Mouse (Mus musculus) hindbrain, embryonic 14.5 days (tissue): ENCODE data around the gene Itgam. TPM values are rescaled to one million over a fixed set of nuclear protein-coding genes. Genes with fewer than 3 reads are reported as not detected.

Experiments
- ATAC-seq: fragments of 200-750 bp; cut with Nextera tagmentation; 2 replicates; pipeline ENCODE4 v1.8.0; 2017; ENCODE audit warnings: moderate number of reproducible peaks, mild to moderate bottlenecking, moderate TSS enrichment, moderate library complexity; ENCODE audit not compliant: low FRiP score
- DNase-seq: peaks from one replicate; pipeline ENCODE4 v3.0.0-alpha.2; 2015; ENCODE audit warnings: low spot score
- H3K27ac ChIP-seq: fragments of 300-500 bp; sonication (generic); 2 replicates; pipeline ENCODE4 v1.5.1; 2014; ENCODE audit warnings: mild to moderate bottlenecking, moderate library complexity
- H3K27me3 ChIP-seq: fragments of 300-500 bp; sonication (generic); 2 replicates; pipeline ENCODE4 v1.6.1; 2014; ENCODE audit warnings: mild to moderate bottlenecking, low read length, mixed read lengths; ENCODE audit not compliant: control insufficient read depth, insufficient read depth
- H3K36me3 ChIP-seq: fragments of 300-500 bp; sonication (generic); replicated peaks from 2 replicates; pipeline ENCODE4 v1.6.1; 2014; ENCODE audit not compliant: control insufficient read depth, insufficient read depth
- H3K4me1 ChIP-seq: fragments of 300-500 bp; sonication (generic); replicated peaks from 2 replicates; pipeline ENCODE4 v1.6.1; 2014; ENCODE audit warnings: antibody characterized with exemption, low read length, mixed read lengths; ENCODE audit not compliant: control insufficient read depth, insufficient read depth
- H3K4me2 ChIP-seq: fragments of 300-500 bp; sonication (generic); replicated peaks from 2 replicates; pipeline ENCODE4 v1.6.1; 2014; ENCODE audit warnings: mild to moderate bottlenecking, moderate library complexity
- H3K4me3 ChIP-seq: fragments of 300-500 bp; sonication (generic); replicated peaks from 2 replicates; pipeline ENCODE4 v1.5.1; 2014; ENCODE audit warnings: mild to moderate bottlenecking, low read length
- H3K9ac ChIP-seq: fragments of 300-500 bp; sonication (generic); 2 replicates; pipeline ENCODE4 v1.6.1; 2014
- H3K9me3 ChIP-seq: fragments of 300-500 bp; sonication (generic); 2 replicates; pipeline ENCODE4 v1.6.1; 2016; ENCODE audit warnings: low read length; ENCODE audit not compliant: control insufficient read depth
- WGBS: fragments of 180-500 bp; shearing (Covaris S2); extraction: QIAGEN DNeasy Blood & Tissue Kit; methylation state at CpG from one replicate; pipeline ENCODE4 v1.1.7; 2014; 5-methylcytosine and 5-hydroxymethylcytosine counted together
- polyA plus RNA-seq: library from polyadenylated mRNA; unstranded; fragments of >200 nt; fragmentation: Nextera tagmentation; extraction: Ambion mirVana; gene quantifications from 2 replicates; pipeline ENCODE4 v1.2.1, GENCODE M21; 2014

Gene Itgam
- polyA plus RNA-seq, 1 experiment from 2014 or later, result 0.88 TPM

DNA sequence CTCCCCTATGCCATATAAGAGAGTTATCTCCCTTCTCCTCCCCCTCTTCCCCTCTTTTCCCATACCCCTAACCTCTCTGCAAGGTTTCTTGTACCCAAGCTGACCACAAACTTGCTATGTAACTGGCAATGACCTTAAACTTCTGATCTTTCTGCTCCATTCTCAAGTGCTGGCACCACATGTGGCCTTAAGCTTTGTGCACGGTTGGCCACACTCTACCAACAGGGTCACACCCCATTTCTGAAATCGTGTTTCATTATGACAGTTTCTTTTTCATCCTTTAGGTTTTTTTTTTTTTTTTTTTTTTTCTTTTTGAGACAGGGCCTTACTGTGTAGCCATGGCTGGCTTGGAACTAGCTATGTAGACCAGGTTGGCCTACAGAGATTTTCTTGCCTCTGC lies 7.4 kb downstream of the Itgam start:
- Histone ChIP-seq H3K9ac (no peak overlapping the region), H3K36me3 (no peaks in the 10 kb centered on the region), H3K4me1 (no peaks in the 10 kb centered on the region), H3K4me3 (no peak overlapping the region), H3K9me3 (no peaks in the 10 kb centered on the region), H3K4me2 (no peak overlapping the region), H3K27ac (no peak overlapping the region), H3K27me3 (no peaks in the 10 kb centered on the region)
- 74% methylated on average over 2 of the region's 2 CpGs for WGBS
- DNase-seq, result no peak
- ATAC-seq, result no peak

DNA sequence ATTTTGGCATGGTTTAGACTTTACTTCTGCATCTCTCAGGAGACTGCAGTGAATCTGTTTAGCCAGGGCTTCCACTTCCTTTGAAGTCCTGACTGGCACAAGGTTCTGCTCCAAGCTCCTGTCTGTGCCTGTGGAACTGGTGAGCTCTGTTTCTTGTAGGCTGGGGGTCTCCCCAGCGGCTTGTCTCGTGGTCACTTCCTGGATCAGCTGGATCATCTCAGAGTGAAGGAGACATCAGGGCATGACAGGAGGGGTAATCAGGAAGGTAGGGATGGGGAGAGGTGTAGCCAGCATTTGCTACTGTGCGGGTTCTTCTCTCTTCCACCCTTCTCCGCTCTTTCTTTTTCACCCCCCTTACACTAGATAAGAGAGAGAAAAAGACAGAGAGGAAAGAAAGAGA lies 9.4 kb downstream of the Itgam start:
- ATAC-seq, result no peak
- Histone ChIP-seq H3K4me3 (no peak overlapping the region), H3K9ac (no peak overlapping the region)

GRCm38 (mm10) chr7:128080012-128080411 lies 17.6 kb downstream of the Itgam start:
- WGBS, result 76% methylated on average over 8 of the region's 8 CpGs
- H3K27ac ChIP-seq, result no peak overlapping the region
- no peak overlapping the region for H3K4me3 ChIP-seq
- no peaks in the 10 kb centered on the region for H3K27me3 ChIP-seq
- no peaks in the 10 kb centered on the region for H3K36me3 ChIP-seq
- no peak overlapping the region for H3K4me2 ChIP-seq
- no peaks in the 10 kb centered on the region for H3K9me3 ChIP-seq
- DNase-seq, result no peak
- no peak overlapping the region for H3K9ac ChIP-seq
- ATAC-seq, result no peak
- no peaks in the 10 kb centered on the region for H3K4me1 ChIP-seq

More for the DNA sequence above, 9.4 kb downstream of the Itgam start:
- Histone ChIP-seq H3K4me1 (no peaks in the 10 kb centered on the region), H3K36me3 (no peaks in the 10 kb centered on the region), H3K27ac (no peak overlapping the region), H3K27me3 (no peaks in the 10 kb centered on the region), H3K9me3 (no peaks in the 10 kb centered on the region), H3K4me2 (no peak overlapping the region)
- DNase-seq, result no peak
- WGBS, result 74% methylated on average over 4 of the region's 4 CpGs

- Histone ChIP-seq H3K9ac (no peak overlapping the region), H3K27ac (no peak overlapping the region), H3K27me3 (no peaks in the 10 kb centered on the region), H3K4me1 (no peaks in the 10 kb centered on the region), H3K9me3 (no peaks in the 10 kb centered on the region), H3K4me3 (no peak overlapping the region), H3K4me2 (no peak overlapping the region), H3K36me3 (no peaks in the 10 kb centered on the region)
- DNase-seq, result no peak
- 88% methylated on average over 7 of the region's 7 CpGs for WGBS
- ATAC-seq, result no peak
Measured at GRCm38 (mm10) chr7:128089141-128089540, 26.7 kb downstream of the Itgam start.

DNA sequence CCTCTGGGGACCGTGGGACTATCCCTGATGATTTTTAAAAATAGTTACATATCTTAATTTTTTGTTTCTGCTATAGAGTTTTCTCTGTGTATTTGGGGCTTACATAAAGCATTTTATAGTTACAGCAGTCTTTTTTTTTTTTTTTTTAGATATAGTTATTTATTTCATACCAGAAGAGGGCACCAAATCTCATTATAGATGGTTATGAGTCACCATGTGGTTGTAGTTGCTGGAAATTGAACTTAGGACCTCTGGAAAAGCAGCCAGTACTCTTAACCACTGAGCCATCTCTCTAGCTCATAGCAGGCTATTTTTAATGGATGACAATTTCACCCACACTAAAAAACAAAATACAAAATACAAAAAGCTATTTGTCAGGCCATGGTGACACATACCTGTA lies 35.7 kb downstream of the Itgam start:
- H3K4me1 ChIP-seq, result no peaks in the 10 kb centered on the region
- ATAC-seq (no peak), DNase-seq (no peak)
- no peak overlapping the region for H3K4me2 ChIP-seq
- no peak overlapping the region for H3K27ac ChIP-seq
- 91% methylated on average over 1 of the region's 1 CpGs for WGBS
- H3K36me3 ChIP-seq, result no peaks in the 10 kb centered on the region
- H3K4me3 ChIP-seq, result no peak overlapping the region
- no peaks in the 10 kb centered on the region for H3K9me3 ChIP-seq
- H3K9ac ChIP-seq, result no peak overlapping the region
- H3K27me3 ChIP-seq, result no peaks in the 10 kb centered on the region

GRCm38 (mm10) chr7:128100742-128101357 lies 38.4 kb downstream of the Itgam start:
- WGBS, result 72% methylated on average over 2 of the region's 2 CpGs
- H3K27ac ChIP-seq, result no peak overlapping the region
- DNase-seq (no peak), ATAC-seq (no peak)
- no peaks in the 10 kb centered on the region for H3K27me3 ChIP-seq
- H3K9me3 ChIP-seq, result no peaks in the 10 kb centered on the region
- no peak overlapping the region for H3K9ac ChIP-seq
- H3K4me1 ChIP-seq, result no peaks in the 10 kb centered on the region
- no peaks in the 10 kb centered on the region for H3K36me3 ChIP-seq
- H3K4me2 ChIP-seq, result no peak overlapping the region
- H3K4me3 ChIP-seq, result no peak overlapping the region

- no peaks in the 10 kb centered on the region for H3K4me1 ChIP-seq
- ATAC-seq (no peak), DNase-seq (no peak)
- H3K4me3 ChIP-seq, result no peak overlapping the region
- no peaks in the 10 kb centered on the region for H3K36me3 ChIP-seq
- H3K9ac ChIP-seq, result no peak overlapping the region
- no peaks in the 10 kb centered on the region for H3K9me3 ChIP-seq
- 62% methylated on average over 4 of the region's 4 CpGs for WGBS
- H3K27ac ChIP-seq, result no peak overlapping the region
- H3K27me3 ChIP-seq, result no peaks in the 10 kb centered on the region
- no peak overlapping the region for H3K4me2 ChIP-seq
Measured at GRCm38 (mm10) chr7:128105246-128105645, 42.8 kb downstream of the Itgam start.

- no peaks in the 10 kb centered on the region for H3K9me3 ChIP-seq
- no peaks in the 10 kb centered on the region for H3K4me1 ChIP-seq
- H3K27me3 ChIP-seq, result no peaks in the 10 kb centered on the region
- no peak overlapping the region for H3K27ac ChIP-seq
- no peak overlapping the region for H3K4me3 ChIP-seq
- DNase-seq (no peak), ATAC-seq (no peak)
- H3K4me2 ChIP-seq, result no peak overlapping the region
- no peak overlapping the region for H3K9ac ChIP-seq
- H3K36me3 ChIP-seq, result no peaks in the 10 kb centered on the region
- 95% methylated on average over 7 of the region's 7 CpGs for WGBS
Measured at GRCm38 (mm10) chr7:128107462-128107861, 45.0 kb downstream of the Itgam start.

DNA sequence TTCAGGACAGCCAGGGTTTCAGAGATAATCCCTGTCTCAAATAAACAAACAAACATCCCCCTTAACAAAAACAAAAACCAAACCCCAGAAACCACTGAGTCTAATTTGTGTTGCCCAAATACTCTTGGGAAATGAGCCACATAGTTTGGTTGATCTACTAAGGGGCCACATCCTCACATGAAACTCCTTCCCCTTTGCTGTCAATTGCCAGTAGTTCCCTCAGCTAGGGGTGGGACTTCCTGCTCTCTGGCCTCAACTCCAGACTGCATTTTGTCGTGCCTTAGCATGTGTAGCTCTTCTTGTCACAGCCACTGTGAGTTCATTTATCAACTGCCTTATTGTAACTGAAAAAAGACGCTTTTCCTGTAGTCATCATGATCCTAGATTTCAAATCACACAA lies 47.9 kb downstream of the Itgam start:
- Histone ChIP-seq H3K36me3 (no peaks in the 10 kb centered on the region), H3K27ac (no peak overlapping the region), H3K4me3 (no peak overlapping the region), H3K27me3 (no peaks in the 10 kb centered on the region), H3K4me2 (no peak overlapping the region), H3K9me3 (no peaks in the 10 kb centered on the region), H3K9ac (no peak overlapping the region), H3K4me1 (no peaks in the 10 kb centered on the region)
- ATAC-seq (no peak), DNase-seq (no peak)
- WGBS, result 69% methylated on average over 2 of the region's 2 CpGs

GRCm38 (mm10) chr7:128112131-128112530 lies 49.7 kb downstream of the Itgam start:
- Histone ChIP-seq H3K36me3 (no peaks in the 10 kb centered on the region), H3K27me3 (no peaks in the 10 kb centered on the region), H3K4me1 (no peaks in the 10 kb centered on the region), H3K4me3 (no peak overlapping the region), H3K4me2 (no peak overlapping the region), H3K27ac (no peak overlapping the region), H3K9me3 (no peaks in the 10 kb centered on the region), H3K9ac (no peak overlapping the region)
- ATAC-seq, result no peak
- WGBS, result 94% methylated on average over 11 of the region's 11 CpGs
- no peak for DNase-seq
